Mouse (Mus musculus): ENCODE measurements around the gene Plxna4. TPM values are rescaled to one million over a fixed set of nuclear protein-coding genes. Genes with fewer than 3 reads are reported as not detected.

The Plxna4 gene
- polyA plus RNA-seq, 1 experiment from 2014 or later = 5.5 TPM

DNA sequence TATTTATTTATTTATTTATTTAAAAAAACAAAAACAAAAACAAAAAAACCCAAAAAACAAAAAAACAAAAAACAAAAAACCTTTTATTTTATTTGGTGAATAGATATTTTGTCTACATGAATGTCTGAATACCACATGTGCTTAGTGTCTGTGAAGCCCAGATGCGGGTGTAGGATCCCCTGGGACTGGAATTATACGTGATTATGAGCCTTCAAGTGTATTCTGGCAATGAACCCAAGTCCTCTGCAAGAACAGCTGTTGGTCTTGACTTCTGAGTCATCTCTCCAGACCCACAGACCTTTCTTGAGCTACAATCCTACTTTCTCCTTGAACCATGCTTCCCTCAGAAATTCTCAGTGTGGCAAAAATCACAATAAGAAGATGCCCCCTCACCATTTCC is 287.4 kb downstream of the Plxna4 start:
- no peak for ATAC-seq (ENCODE audit: insufficient number of reproducible peaks, insufficient read depth, low FRiP score, low TSS enrichment)
- no peak overlapping the region for H3K4me3 ChIP-seq
- no peaks in the 10 kb centered on the region for H3K36me3 ChIP-seq
- no peaks in the 10 kb centered on the region for H3K27me3 ChIP-seq
- no peak overlapping the region for H3K4me2 ChIP-seq (replicated peaks)
- H3K4me1 ChIP-seq = no peaks in the 10 kb centered on the region
- no peaks in the 10 kb centered on the region for H3K9me3 ChIP-seq
- no peak overlapping the region for H3K9ac ChIP-seq
- 83% methylated on average over 2 of the region's 2 CpGs for WGBS
- H3K27ac ChIP-seq = no peak overlapping the region

DNA sequence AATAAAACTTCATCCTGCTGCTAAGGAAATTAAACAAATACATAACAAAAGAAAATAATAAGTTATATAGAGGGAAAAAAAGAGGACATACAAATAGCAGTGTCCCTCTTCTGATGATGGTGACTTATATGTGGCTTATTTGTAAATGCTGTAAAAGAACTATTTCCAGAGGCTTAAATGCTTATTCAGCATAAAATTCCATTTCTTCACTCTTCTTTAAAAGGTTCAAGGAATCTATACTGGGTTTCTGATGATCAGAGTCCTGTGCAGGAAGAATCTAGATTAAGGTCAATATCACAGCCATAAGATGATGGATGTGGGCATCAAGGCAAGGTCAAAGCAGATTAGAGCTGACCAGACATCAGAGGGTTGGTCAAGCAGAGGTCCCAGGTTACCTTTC is 306.5 kb downstream of the Plxna4 start:
- Histone ChIP-seq H3K9ac (no peak overlapping the region), H3K4me1 (peaks cover 3% of the 10 kb centered on the region; the same call in 1 of the 2 replicates), H3K9me3 (no peaks in the 10 kb centered on the region), H3K27ac (no peak overlapping the region), H3K27me3 (no peaks in the 10 kb centered on the region), H3K4me2 (replicated peaks) (no peak overlapping the region), H3K36me3 (no peaks in the 10 kb centered on the region), H3K4me3 (no peak overlapping the region)
- no peak for ATAC-seq (ENCODE audit: insufficient number of reproducible peaks, insufficient read depth, low FRiP score, low TSS enrichment)

- Histone ChIP-seq H3K4me2 (replicated peaks) (no peak overlapping the region), H3K27ac (no peak overlapping the region), H3K36me3 (no peaks in the 10 kb centered on the region), H3K9ac (no peak overlapping the region), H3K4me3 (no peak overlapping the region), H3K9me3 (no peaks in the 10 kb centered on the region), H3K4me1 (peaks cover 3% of the 10 kb centered on the region; the same call in 1 of the 2 replicates), H3K27me3 (no peaks in the 10 kb centered on the region)
- WGBS = 36% methylated on average over 2 of the region's 2 CpGs
- ATAC-seq (ENCODE audit: insufficient number of reproducible peaks, insufficient read depth, low FRiP score, low TSS enrichment) = no peak
Measured at GRCm38 (mm10) chr6:32280728-32281127, 307.3 kb downstream of the Plxna4 start.

- H3K27me3 ChIP-seq = no peaks in the 10 kb centered on the region
- no peak overlapping the region for H3K9ac ChIP-seq
- no peaks in the 10 kb centered on the region for H3K9me3 ChIP-seq
- no peak for ATAC-seq (ENCODE audit: insufficient number of reproducible peaks, insufficient read depth, low FRiP score, low TSS enrichment)
- 90% methylated on average over 4 of the region's 4 CpGs for WGBS
- no peak overlapping the region for H3K27ac ChIP-seq
- H3K4me3 ChIP-seq = no peak overlapping the region
- H3K4me2 ChIP-seq (replicated peaks) = no peak overlapping the region
- H3K4me1 ChIP-seq = no peaks in the 10 kb centered on the region
- no peaks in the 10 kb centered on the region for H3K36me3 ChIP-seq
Measured at GRCm38 (mm10) chr6:32271463-32271862, 316.5 kb downstream of the Plxna4 start.

- no peak overlapping the region for H3K4me2 ChIP-seq (replicated peaks)
- ATAC-seq (ENCODE audit: insufficient number of reproducible peaks, insufficient read depth, low FRiP score, low TSS enrichment) = no peak
- H3K9ac ChIP-seq = no peak overlapping the region
- no peak overlapping the region for H3K27ac ChIP-seq
- no peaks in the 10 kb centered on the region for H3K9me3 ChIP-seq
- peaks cover 12% of the 10 kb centered on the region for H3K4me1 ChIP-seq
- H3K4me3 ChIP-seq = no peak overlapping the region
- H3K36me3 ChIP-seq = no peaks in the 10 kb centered on the region
- no peaks in the 10 kb centered on the region for H3K27me3 ChIP-seq
- WGBS = 87% methylated on average over 7 of the region's 7 CpGs
Measured at GRCm38 (mm10) chr6:32266085-32266484, 321.9 kb downstream of the Plxna4 start.

GRCm38 (mm10) chr6:32261339-32261738 is 326.7 kb downstream of the Plxna4 start:
- Histone ChIP-seq H3K4me2 (replicated peaks) (no peak overlapping the region), H3K9me3 (no peaks in the 10 kb centered on the region), H3K27me3 (no peaks in the 10 kb centered on the region), H3K36me3 (no peaks in the 10 kb centered on the region), H3K4me3 (no peak overlapping the region), H3K27ac (no peak overlapping the region), H3K9ac (no peak overlapping the region), H3K4me1 (peaks cover 13% of the 10 kb centered on the region)
- 22% methylated on average over 3 of the region's 3 CpGs for WGBS
- ATAC-seq (ENCODE audit: insufficient number of reproducible peaks, insufficient read depth, low FRiP score, low TSS enrichment) = no peak

- Histone ChIP-seq H3K9me3 (no peaks in the 10 kb centered on the region), H3K4me3 (no peak overlapping the region), H3K27me3 (no peaks in the 10 kb centered on the region), H3K27ac (no peak overlapping the region), H3K36me3 (no peaks in the 10 kb centered on the region), H3K9ac (no peak overlapping the region), H3K4me2 (replicated peaks) (no peak overlapping the region), H3K4me1 (peaks cover 13% of the 10 kb centered on the region)
- WGBS = 87% methylated on average over 5 of the region's 5 CpGs
- ATAC-seq (ENCODE audit: insufficient number of reproducible peaks, insufficient read depth, low FRiP score, low TSS enrichment) = no peak
Measured at GRCm38 (mm10) chr6:32260341-32260740, 327.7 kb downstream of the Plxna4 start.

DNA sequence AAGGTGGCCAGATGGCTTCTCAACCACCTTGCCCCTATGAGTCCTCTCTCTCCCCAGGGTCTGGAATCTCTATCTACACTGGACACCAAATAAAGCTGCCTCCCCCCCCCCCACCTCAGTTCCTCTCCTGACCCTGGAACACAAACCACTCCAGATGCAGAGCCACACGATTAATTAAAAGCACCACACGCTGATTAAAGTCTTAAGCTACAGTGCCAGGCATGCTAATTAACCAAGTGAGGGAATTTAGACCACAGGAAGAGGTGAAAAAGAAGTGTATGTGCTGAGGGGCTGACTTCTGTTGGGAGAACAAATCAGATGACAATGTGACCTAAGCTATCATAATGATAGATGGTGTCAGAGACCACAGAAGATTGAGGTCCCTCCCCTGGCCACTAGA is 332.8 kb downstream of the Plxna4 start:
- WGBS = 39% methylated on average over 2 of the region's 2 CpGs
- Histone ChIP-seq H3K36me3 (no peaks in the 10 kb centered on the region), H3K9ac (no peak overlapping the region), H3K4me3 (no peak overlapping the region), H3K27ac (no peak overlapping the region), H3K4me2 (replicated peaks) (no peak overlapping the region), H3K4me1 (no peaks in the 10 kb centered on the region), H3K9me3 (no peaks in the 10 kb centered on the region), H3K27me3 (no peaks in the 10 kb centered on the region)
- ATAC-seq (ENCODE audit: insufficient number of reproducible peaks, insufficient read depth, low FRiP score, low TSS enrichment) = no peak

- 77% methylated on average over 7 of the region's 7 CpGs for WGBS
- H3K4me2 ChIP-seq (replicated peaks) = no peak overlapping the region
Measured at GRCm38 (mm10) chr6:32252168-32252567, 335.8 kb downstream of the Plxna4 start.

GRCm38 (mm10) chr6:32251674-32252073 is 336.3 kb downstream of the Plxna4 start:
- no peak for ATAC-seq (ENCODE audit: insufficient number of reproducible peaks, insufficient read depth, low FRiP score, low TSS enrichment)
- H3K4me1 ChIP-seq = no peaks in the 10 kb centered on the region
- no peak overlapping the region for H3K9ac ChIP-seq
- no peaks in the 10 kb centered on the region for H3K36me3 ChIP-seq
- no peaks in the 10 kb centered on the region for H3K27me3 ChIP-seq
- H3K4me3 ChIP-seq = no peak overlapping the region
- no peak overlapping the region for H3K4me2 ChIP-seq (replicated peaks)
- WGBS = 64% methylated on average over 10 of the region's 10 CpGs
- H3K9me3 ChIP-seq = no peaks in the 10 kb centered on the region
- no peak overlapping the region for H3K27ac ChIP-seq

More at GRCm38 (mm10) chr6:32252168-32252567, 335.8 kb downstream of the Plxna4 start:
- H3K4me3 ChIP-seq = no peak overlapping the region
- no peak overlapping the region for H3K9ac ChIP-seq
- no peaks in the 10 kb centered on the region for H3K27me3 ChIP-seq
- H3K4me1 ChIP-seq = no peaks in the 10 kb centered on the region
- no peaks in the 10 kb centered on the region for H3K9me3 ChIP-seq
- no peak for ATAC-seq (ENCODE audit: insufficient number of reproducible peaks, insufficient read depth, low FRiP score, low TSS enrichment)
- no peak overlapping the region for H3K27ac ChIP-seq
- no peaks in the 10 kb centered on the region for H3K36me3 ChIP-seq

- Histone ChIP-seq H3K9ac (no peak overlapping the region), H3K4me3 (no peak overlapping the region), H3K9me3 (no peaks in the 10 kb centered on the region), H3K36me3 (no peaks in the 10 kb centered on the region), H3K27ac (no peak overlapping the region), H3K4me1 (no peaks in the 10 kb centered on the region), H3K4me2 (replicated peaks) (no peak overlapping the region), H3K27me3 (no peaks in the 10 kb centered on the region)
- no peak for ATAC-seq (ENCODE audit: insufficient number of reproducible peaks, insufficient read depth, low FRiP score, low TSS enrichment)
- WGBS = 64% methylated on average over 6 of the region's 6 CpGs
Measured at GRCm38 (mm10) chr6:32246036-32246435, 342.0 kb downstream of the Plxna4 start.

DNA sequence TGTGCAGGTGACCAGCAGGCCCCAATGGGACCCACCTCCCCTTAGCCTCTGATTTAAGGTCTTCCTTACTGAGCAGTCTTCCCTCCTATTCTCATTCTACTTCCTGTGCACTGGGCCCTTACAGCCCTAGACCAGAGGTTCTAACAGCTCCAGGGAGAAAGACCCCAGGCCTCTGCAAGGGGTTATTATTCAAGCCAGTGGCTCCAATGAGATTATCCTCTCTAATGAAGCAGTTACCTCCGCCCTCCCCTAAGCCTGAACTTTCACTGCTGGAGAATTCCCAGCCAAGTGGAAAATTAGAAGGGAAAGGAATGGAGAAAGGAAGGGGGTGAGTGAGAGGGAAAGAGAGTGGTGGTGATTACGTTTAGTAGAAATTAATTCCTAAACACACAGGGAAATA is 345.0 kb downstream of the Plxna4 start:
- Histone ChIP-seq H3K9ac (no peak overlapping the region), H3K27me3 (no peaks in the 10 kb centered on the region), H3K4me2 (replicated peaks) (no peak overlapping the region), H3K27ac (no peak overlapping the region), H3K4me1 (no peaks in the 10 kb centered on the region), H3K4me3 (no peak overlapping the region), H3K9me3 (no peaks in the 10 kb centered on the region), H3K36me3 (no peaks in the 10 kb centered on the region)
- ATAC-seq (ENCODE audit: insufficient number of reproducible peaks, insufficient read depth, low FRiP score, low TSS enrichment) = no peak
- WGBS = 45% methylated on average over 2 of the region's 2 CpGs

- no peak overlapping the region for H3K9ac ChIP-seq
- no peak for ATAC-seq (ENCODE audit: insufficient number of reproducible peaks, insufficient read depth, low FRiP score, low TSS enrichment)
- WGBS = 71% methylated on average over 2 of the region's 2 CpGs
Measured at GRCm38 (mm10) chr6:32231383-32231782, 356.6 kb downstream of the Plxna4 start.

More at GRCm38 (mm10) chr6:32231383-32231782, 356.6 kb downstream of the Plxna4 start:
- no peaks in the 10 kb centered on the region for H3K9me3 ChIP-seq
- H3K4me3 ChIP-seq = no peak overlapping the region
- H3K27me3 ChIP-seq = no peaks in the 10 kb centered on the region
- H3K4me1 ChIP-seq = no peaks in the 10 kb centered on the region
- H3K27ac ChIP-seq = no peak overlapping the region
- H3K36me3 ChIP-seq = no peaks in the 10 kb centered on the region
- no peak overlapping the region for H3K4me2 ChIP-seq (replicated peaks)

All from embryonic facial prominence, embryonic 12.5 days (tissue).